In the genomic region with DNA sequence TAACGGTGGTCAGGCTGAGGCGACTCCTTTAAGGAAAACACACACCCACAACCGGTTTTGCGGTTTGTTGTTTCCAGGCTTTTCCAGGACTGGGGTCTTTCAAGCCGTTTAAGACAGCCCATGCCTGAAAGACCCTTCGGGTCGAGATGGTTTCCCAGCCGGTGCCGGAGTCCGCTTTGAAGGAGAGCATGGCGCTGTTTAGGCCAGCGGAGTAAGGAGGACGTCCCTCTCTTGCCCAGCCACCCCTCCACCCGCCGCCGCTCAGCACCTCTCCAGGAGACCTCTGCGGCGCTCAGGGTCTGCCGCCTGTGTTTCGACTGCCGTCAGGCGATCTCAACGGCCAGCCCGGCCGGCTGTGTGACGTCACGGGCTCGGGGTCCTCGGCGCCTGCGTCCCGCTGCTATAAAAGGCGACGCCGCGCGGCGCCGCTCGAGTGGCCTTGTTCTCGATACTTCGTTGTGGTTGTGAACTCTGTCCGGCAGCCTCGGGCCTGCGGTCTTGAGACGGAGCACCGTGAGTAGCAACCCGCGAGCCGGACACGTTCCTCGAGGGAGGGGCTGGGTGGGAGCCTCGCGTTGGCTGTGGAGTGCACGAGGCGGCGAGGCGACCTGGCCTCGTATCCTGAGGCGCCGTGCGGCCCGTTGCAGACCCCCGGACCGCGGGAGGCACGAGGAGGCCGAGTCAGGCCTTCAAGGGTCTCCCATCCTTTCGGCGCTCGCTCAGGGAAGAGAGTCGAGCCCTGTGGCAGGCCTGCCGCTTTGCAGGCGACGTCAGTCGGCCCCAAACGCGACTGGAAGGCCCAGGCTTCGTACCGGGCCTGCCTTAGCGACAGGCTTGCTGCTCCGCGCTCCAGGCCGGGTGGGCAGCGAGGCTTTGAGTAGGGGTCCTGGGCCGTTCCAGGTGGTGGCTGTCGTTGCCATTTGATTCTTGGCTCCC, we compare ENCODE assay signal across 8 mouse cellular contexts. TPM values are rescaled to one million over a fixed set of nuclear protein-coding genes. Genes with fewer than 3 reads are reported as not detected.
DNase-seq lines count a peak whose midpoint lies in the region; ATAC-seq lines count a peak whose summit lies in the region.

Gene Skp1a, plus strand, starts transcription at position 390 of the 936 bp plus-strand sequence.

- peak; percentile 89 for DNase-seq in adipocyte (ENCODE audit: low spot score)
- peak; percentile 87 for DNase-seq in embryo, embryonic 10 days (ENCODE audit: low spot score)
- DNase-seq in gastrocnemius, postnatal 14 days: peak; percentile 93
- DNase-seq in left cerebral cortex, postnatal 10 days (ENCODE audit: extremely low spot score in 1 of 2, low spot score in 2 of 2): peak; percentile 88 to 96
- peak; percentile 93 for DNase-seq in right cerebral cortex, postnatal 25 days
- peak; percentile 91 to 95 for DNase-seq in urinary bladder, postnatal 4 days (ENCODE audit: low spot score in 2 of 2)

- peak; percentile 77 for ATAC-seq in inflammation-experienced regulatory T-cells, adult 6 months
- peak; percentile 69 for ATAC-seq in megakaryocyte-erythroid progenitor cell, adult 5-6 weeks (replicated peaks; ENCODE audit: low FRiP score, low TSS enrichment, poor library complexity, severe bottlenecking)

- intact Hi-C loops in gastrocnemius, postnatal 14 days (cut with DNase I; ENCODE audit: low total_unique reads): no loop called here
- intact Hi-C loops in left cerebral cortex, postnatal 10 days (cut with DNase I): no loop called here

RNA-seq across cellular contexts. Expression of gene Skp1a, which starts in this region (rescaled TPM):
- 100 to 1,000 TPM; 244 to 247 TPM for total RNA-seq in gastrocnemius, postnatal 14 days (2021)
- 100 to 1,000 TPM; 274 to 332 (median 300) TPM for polyA plus RNA-seq in inflammation-experienced regulatory T-cells, adult 6 months (2017; shearing (Covaris generic))
- total RNA-seq in left cerebral cortex, postnatal 10 days (2021): 100 to 1,000 TPM; 499 to 514 TPM
- total RNA-seq in megakaryocyte-erythroid progenitor cell, adult 5-6 weeks (2014; fragmentation: Nextera tagmentation): 186 and 213 TPM in 2 replicates
- 282 and 332 TPM in 2 replicates for total RNA-seq in megakaryocyte-erythroid progenitor cell, adult 5-6 weeks (2017)

Comparison
In these comparisons a context has a peak if more than half of its experiments do, and no peak if none do; other contexts are left out.
1. Peak in every context shown above with its lines: DNase-seq and ATAC-seq.